Mouse (Mus musculus) cerebellum, adult 9-11 months (tissue): ENCODE data around the gene Hoxa5.

ENCODE experiments used
- DNase-seq: peaks from one replicate; pipeline ENCODE4 v3.0.0; 2022

Hoxa5 gene

GRCm38 (mm10) chr6:52173648-52174047, 30.7 kb downstream of the Hoxa5 start:
- DNase-seq = no peak

GRCm38 (mm10) chr6:52172501-52172900, 31.9 kb downstream of the Hoxa5 start:
- DNase-seq = no peak

- DNase-seq = no peak
Measured at GRCm38 (mm10) chr6:52171938-52172337, 32.4 kb downstream of the Hoxa5 start.

GRCm38 (mm10) chr6:52171331-52171730, 33.1 kb downstream of the Hoxa5 start:
- no peak for DNase-seq

- no peak for DNase-seq
Measured at GRCm38 (mm10) chr6:52170898-52171223, 33.5 kb downstream of the Hoxa5 start.

- no peak for DNase-seq
Measured at GRCm38 (mm10) chr6:52170166-52170897, 34.1 kb downstream of the Hoxa5 start.

- DNase-seq = no peak
Measured at GRCm38 (mm10) chr6:52169499-52170165, 34.8 kb downstream of the Hoxa5 start.

- no peak for DNase-seq
Measured at GRCm38 (mm10) chr6:52168191-52169055, 36.0 kb downstream of the Hoxa5 start.

GRCm38 (mm10) chr6:52167736-52168161, 36.6 kb downstream of the Hoxa5 start:
- no peak for DNase-seq

- DNase-seq = no peak
Measured at GRCm38 (mm10) chr6:52167176-52167575, 37.2 kb downstream of the Hoxa5 start.

- no peak for DNase-seq
Measured at GRCm38 (mm10) chr6:52166431-52167077, 37.8 kb downstream of the Hoxa5 start.

GRCm38 (mm10) chr6:52165441-52166370, 38.7 kb downstream of the Hoxa5 start:
- DNase-seq = no peak

- DNase-seq = no peak
Measured at GRCm38 (mm10) chr6:52164626-52165440, 39.6 kb downstream of the Hoxa5 start, which contains the start of gene Hoxa2. TSS of gene Hoxa2 (minus strand) at chr6:52164831.

GRCm38 (mm10) chr6:52164051-52164625, 40.2 kb downstream of the Hoxa5 start:
- no peak for DNase-seq

- DNase-seq = no peak
Measured at GRCm38 (mm10) chr6:52163366-52164031, 40.9 kb downstream of the Hoxa5 start.

GRCm38 (mm10) chr6:52162611-52163365, 41.6 kb downstream of the Hoxa5 start:
- no peak for DNase-seq

GRCm38 (mm10) chr6:52162093-52162380, 42.4 kb downstream of the Hoxa5 start:
- DNase-seq = no peak

GRCm38 (mm10) chr6:52161336-52162092, 42.9 kb downstream of the Hoxa5 start:
- DNase-seq = no peak
